Mouse (Mus musculus): ENCODE measurements around the gene Defb7.

Defb7 gene

DNA sequence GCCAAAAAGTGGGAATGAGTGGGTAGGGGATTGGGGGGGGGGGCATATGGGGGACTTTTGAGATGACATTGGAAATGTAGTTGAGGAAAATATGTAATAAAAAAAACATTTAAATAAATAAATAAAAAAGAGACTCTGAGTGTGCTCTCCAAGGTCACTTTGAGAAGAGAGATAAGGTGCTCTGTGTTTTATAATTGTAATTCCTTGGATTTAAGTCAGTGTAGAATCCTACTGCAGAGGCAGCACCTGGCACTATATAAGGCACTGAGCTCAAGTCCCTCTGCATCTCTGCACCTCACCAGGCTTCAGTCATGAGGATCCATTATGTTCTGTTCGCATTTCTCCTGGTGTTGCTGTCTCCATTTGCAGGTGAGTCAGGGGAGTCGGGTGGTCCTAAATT lies at the start of gene Defb7:
TSS of gene Defb7 (plus strand) at position 301 of the 400 bp plus-strand sequence.
- no peak for DNase-seq (ENCODE audit: low spot score in 2 of 2)

DNA sequence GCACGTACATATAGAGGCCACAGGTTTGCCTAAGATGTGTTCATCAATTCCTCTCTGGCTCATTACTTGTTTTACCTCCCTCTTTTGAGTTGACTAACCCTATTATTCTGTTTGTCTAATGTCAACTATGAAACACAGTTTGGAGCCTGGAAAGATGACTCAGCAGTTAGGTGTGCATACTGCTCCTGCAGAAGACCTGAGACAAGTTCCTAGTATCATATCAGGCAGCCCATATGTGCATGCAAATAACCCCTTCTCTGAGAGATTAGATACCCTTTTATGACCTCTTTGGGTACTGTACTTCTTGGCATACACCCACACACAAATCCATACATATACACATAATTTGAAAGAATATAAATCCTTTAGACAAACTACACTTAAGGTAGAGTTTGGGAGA lies 48.5 kb upstream of the Defb7 start:
- DNase-seq (ENCODE audit: low spot score in 2 of 2), result no peak

DNA sequence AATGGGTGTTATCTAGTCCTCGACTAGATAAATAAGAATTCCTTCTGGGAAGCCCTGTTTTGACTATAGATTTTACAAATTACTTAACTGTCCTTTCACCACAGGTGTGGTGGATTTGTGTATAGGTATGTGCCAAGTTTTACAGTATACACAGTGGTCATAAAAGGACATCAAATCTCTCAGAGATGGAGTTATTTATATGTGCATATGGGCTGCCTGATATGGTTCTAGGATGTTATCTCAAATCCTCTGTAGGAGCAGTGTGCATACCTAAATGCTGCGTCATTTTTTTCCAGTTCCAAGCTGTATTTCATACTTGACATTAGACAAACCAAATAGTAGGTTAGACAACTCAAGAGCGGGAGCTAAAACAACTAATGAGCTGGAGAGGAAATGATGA lies 33.5 kb upstream of the Defb7 start:
- no peak for DNase-seq (ENCODE audit: low spot score in 2 of 2)

DNA sequence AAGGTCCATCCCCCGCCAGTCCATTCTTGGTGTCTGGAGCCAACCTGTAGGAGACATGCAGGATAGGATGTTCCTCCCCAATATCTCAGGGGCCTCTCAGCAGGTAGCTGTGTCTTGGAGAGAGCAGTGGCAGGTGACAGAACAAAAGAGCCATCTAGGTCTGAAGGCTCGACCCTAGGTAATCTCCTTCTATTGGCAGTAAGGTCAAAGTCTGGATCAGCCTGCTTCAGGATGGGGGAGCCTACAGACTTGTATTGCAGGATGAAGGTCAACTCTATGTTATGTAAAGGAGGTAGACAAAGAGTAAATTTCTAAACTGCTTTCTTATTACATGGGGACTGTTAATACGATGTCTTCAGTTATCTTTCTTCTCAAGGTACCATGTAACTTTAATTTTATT lies 25.9 kb upstream of the Defb7 start:
- no peak for DNase-seq (ENCODE audit: low spot score in 2 of 2)

DNA sequence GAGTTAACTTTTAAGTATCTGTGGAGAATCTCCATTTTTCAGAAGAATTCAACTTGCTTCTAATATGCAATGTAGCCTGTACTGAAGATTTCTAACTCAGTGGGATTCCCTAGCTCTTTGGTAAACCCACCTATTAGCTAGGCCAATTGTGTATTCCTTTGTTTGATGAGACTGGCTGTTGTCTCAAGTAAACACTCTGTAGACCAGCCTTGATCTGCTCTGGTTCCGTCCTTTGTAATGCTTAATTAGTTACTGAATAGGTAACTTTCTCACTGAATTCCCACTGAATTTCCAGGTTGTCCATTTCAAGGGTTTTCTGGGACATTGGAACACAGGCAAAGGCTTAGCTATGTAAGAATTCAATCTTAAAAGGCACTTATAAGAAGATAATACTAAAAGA lies 5.6 kb downstream of the Defb7 start:
- DNase-seq (ENCODE audit: low spot score in 2 of 2), result no peak

DNA sequence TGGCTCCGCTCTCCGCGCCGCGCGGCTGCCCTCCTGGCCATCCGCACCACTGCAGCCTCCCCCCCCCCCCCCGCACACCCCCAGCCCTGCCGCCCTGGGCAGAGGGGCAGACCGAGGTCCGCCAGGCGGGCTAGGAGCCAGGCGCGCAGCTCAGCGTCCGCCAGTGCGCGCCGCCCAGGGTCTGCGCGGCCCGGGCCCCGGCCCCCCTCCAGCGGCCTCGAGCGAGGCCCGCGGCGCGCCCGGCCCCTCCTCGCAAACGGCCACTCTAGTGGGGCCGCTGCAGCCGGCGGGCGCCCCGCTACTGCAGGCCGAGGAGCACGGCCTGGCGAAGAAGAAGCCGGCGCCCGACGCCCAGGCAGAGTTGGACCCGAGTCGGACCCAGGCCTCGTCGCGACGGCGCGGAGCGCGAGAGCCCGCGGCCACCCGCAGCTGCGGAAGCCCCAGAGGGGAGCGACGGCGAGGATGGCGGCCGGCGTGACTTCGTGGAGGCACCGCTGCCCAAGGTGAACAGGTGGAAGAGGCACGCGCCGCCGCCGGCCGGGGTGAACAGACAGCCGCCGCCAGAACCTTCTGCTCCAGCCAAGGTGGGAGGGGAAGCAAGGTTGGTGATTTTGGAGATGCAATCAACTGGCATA lies 40.4 kb downstream of the Defb7 start:
- no peak for DNase-seq (ENCODE audit: low spot score in 2 of 2)

DNA sequence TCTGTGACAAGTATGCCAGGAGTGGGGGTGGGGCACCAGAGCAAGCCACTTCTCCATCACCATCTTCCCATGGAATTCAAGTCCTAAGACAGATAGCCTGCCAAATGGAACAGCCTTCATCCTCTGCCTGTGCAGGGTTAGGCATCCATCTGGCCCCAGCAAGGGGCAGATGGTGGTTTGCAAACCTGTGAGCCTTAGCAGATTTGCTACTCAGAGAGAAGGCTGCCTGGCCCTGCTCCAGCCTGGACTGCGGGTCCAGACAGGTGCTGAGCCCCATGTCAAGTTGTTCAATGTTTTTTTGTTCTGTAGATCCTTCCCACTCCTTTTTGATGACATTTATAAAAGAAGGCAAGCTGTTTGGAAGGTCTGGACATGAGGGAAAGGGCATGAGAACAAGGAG lies 45.5 kb downstream of the Defb7 start:
- no peak for DNase-seq (ENCODE audit: low spot score in 2 of 2)
